Mouse (Mus musculus) kidney, adult 8-10 months (tissue): Measurements from ENCODE around the gene Itga11.
"Not testable (repeated sequence)": the region's sequence is repeated elsewhere in the genome, so short reads cannot be mapped to it uniquely, and the experiment has no call there.

ENCODE experiments used
- DNase-seq, 2 experiments: peaks; one replicate each; pipeline ENCODE4 v3.0.0; 2022

Itga11 gene

DNA sequence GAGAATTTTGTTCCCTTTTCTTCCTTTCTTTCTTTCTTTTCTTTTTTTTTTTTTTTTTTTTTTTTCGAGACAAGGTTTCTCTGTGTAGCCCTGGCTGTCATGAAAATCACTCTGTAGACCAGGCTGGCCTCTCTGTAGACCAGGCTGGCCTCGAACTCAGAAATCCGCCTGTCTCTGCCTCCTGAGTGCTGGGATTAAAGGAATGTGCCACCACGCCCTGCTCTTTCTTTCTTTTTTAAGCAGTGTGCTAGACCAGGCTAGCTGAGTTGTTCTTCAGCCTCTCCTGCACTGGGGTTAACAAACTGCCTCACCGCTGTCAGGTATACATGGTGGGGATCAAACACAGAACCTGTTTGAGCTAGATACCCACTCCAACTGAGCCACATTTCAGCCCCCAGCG is 142.3 kb downstream of the Itga11 start:
- DNase-seq, result not testable (repeated sequence)

DNA sequence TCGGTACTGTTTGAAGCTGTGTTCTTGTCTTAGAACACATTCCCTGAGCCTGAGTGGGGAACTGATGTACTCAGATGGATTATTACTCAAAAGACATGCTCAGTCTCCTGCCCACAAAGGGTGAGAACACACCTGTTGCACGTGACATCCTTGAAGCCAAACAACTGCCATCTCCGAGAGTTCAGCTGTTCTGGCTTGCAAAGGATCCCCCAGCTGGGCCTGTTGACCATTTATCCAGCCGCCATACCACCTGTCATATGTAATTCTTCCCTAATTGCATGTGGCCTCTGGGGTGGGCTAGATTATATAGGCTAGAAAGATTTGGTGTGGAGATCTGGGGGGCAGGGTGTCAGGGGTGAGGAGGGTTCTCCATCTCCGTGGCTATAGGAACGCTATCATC is 143.2 kb downstream of the Itga11 start:
- DNase-seq, result no peak

DNA sequence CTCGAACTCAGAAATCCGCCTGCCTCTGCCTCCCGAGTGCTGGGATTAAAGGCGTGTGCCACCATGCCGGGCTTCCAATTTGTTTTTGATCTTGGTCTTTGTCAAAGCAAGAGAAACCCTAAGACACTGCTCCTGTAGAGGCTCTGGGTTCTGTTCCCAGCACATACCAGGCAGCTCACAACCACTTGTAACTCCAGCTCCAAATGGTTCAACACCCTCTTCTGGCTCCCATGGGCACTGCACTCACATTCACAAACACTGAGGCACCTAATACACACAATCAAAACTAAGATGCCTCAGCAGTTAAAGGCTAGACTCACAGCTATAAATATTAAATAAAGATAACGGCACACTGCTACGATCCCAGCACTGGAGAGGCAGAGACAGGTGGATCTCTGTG is 144.2 kb downstream of the Itga11 start:
- DNase-seq, result no peak

DNA sequence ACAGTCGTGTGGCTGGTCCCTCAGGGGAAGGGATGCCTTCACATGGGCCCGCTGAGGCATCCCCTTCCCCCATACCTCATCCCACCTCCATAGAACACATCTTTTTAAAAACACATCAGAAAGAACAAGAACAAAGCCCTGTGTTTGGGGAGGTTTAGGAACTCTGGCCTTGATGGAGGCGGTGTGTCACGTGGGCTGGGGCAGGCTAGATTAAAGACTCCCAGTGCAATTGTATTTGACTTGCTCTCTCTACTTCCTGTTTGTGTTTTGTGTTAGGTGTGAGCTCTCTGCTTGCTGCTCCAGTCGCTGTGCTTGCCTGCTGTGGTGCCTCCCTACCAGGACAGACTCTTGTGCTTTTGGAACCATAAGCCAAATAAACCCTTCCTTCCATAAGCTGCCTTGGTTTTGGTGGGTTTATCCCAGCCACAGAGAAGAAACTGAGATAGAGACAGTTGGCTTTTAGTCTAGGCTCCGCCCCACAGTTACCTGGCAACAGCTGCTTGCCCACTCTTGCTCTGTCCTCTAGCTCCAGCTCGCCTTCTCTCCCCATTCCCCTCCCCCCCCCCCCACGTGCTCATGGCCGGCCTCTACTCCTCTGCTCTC is 148.3 kb downstream of the Itga11 start:
- no peak for DNase-seq

DNA sequence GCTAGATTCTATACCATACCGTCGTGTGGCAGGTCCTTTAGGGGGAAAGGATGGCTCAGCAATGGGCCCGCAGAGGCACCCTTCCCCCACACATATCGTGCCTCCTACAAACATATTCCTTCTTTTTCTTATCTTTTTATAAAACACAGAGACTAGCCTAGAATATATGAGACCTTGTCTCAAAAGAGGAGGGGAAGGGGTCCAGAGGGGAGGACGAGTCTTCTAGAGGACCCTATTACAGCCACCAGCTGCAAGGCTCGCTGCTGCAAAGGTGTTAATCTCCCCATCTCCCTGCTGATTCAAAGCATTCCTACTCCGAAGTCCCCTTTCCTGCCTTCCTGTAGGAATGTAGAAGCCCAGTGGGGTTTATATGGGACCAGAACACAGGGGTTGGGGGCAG is 148.8 kb downstream of the Itga11 start:
- no peak for DNase-seq

DNA sequence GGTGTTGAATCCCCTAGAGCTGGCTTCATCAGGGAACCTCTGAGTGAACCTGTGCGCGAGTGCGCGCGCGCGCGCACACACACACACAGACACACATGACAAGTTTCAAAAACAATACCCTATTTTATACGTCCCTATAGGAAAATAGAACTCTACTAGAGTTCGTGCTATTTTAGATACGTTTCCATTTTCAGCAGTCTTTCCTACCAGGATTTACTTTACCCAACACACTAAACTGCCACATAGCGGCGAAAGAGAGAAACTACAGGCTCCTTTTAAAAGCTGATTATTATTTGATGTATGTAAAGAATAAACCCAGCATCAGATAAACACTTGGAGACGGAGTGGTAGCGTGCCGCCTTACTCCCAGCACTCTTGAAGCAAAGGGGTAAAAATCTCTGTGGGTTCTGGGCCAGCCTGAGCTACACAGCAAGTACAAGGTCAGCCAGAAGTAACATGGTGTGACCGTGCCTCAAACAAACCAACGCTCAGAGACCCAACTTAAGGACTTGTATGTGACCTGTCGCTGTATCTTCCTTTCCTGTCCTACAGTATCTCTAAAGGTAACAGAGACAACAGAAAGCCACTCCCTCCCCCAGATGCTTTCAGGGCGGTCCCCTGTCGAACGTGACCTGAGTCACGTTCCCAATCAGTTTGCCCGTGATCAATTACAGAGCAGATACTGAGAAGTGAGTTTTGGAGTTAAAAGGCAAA is 150.5 kb downstream of the Itga11 start:
- DNase-seq, result no peak

DNA sequence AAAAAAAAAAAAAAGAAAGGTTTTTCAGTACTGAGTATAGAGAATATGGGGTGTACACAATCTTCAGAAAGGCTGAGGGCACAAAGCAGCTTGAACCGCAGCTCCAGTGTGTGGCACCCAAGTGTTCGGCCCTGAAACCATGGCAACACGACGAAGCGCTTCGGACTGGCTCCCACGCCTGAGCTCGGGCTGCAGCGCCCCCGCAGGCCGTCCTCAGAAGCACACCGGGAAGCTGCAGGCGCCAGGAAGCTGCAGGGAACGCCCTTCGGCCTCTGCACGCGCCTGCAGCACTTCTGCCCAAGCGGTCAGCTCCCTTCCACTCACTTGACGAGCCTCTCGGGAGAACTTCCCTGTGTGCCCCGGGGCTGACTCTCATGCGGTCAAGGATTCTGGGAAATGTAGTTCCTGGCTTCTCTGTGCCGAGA is 151.0 kb downstream of the Itga11 start:
- DNase-seq, result peak; percentile 98 to 99

DNA sequence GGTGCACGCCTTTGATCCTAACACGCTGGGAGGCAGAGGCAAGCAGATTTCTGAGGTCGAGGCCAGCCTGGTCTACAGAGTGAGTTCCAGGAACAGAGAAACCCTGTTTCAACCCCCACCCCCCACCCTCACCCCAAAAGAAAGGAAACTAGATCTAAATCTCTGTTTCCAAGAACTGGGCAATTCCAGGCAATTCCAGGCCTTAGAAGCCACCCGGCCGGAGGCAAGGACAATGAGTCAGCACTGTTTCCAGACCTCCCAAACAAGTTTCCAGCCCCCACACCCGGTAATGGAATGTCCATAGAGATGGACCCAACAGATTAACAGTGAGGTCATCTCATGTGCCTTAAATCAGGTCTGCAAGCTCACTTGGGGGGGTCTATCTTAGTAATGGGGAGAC is 152.3 kb downstream of the Itga11 start:
- no peak for DNase-seq
